Mouse (Mus musculus): ENCODE measurements around the gene Hfe. TPM values are rescaled to one million over a fixed set of nuclear protein-coding genes. Genes with fewer than 3 reads are reported as not detected.
"Not testable (repeated sequence)": the region's sequence is repeated elsewhere in the genome, so short reads cannot be mapped to it uniquely, and the experiment has no call there.

Gene Hfe
- total and polyA plus RNA-seq, 2 experiments from 2014 or later: 3.2 to 8.6 TPM

- no peaks in the 10 kb centered on the region for H3K36me3 ChIP-seq (ENCODE audit: insufficient read depth, low read length)
- H3K27me3 ChIP-seq (ENCODE audit: insufficient read depth, low read length): no peaks in the 10 kb centered on the region
- ATAC-seq: no peak
- no peak for DNase-seq (ENCODE audit: low spot score)
- TF ChIP-seq CTCF (IDR thresholded peaks at IDR 0.05; ENCODE audit: low read depth): no peak
- no peak overlapping the region for H3K9ac ChIP-seq (replicated peaks; ENCODE audit: low read length)
- no peak overlapping the region for H3K4me3 ChIP-seq (ENCODE audit: low read length)
- no peaks in the 10 kb centered on the region for H3K9me3 ChIP-seq (ENCODE audit: low read length)
- H3K4me1 ChIP-seq (ENCODE audit: insufficient read depth, low read length): no peaks in the 10 kb centered on the region
- H3K27ac ChIP-seq: no peak overlapping the region
- WGBS: 49% methylated on average over 8 of the region's 8 CpGs
- no peak overlapping the region for H3K4me2 ChIP-seq (ENCODE audit: low read depth, low read length)
Measured at GRCm38 (mm10) chr13:23730479-23730878, 19.8 kb upstream of the Hfe start.

GRCm38 (mm10) chr13:23729706-23730105 is 19.1 kb upstream of the Hfe start:
- 92% methylated on average over 5 of the region's 5 CpGs for WGBS
- no peak for ATAC-seq
- TF ChIP-seq CTCF (IDR thresholded peaks at IDR 0.05; ENCODE audit: low read depth): no peak
- H3K4me1 ChIP-seq (ENCODE audit: insufficient read depth, low read length): no peaks in the 10 kb centered on the region
- H3K27ac ChIP-seq: no peak overlapping the region
- no peak overlapping the region for H3K4me2 ChIP-seq (ENCODE audit: low read depth, low read length)
- no peak overlapping the region for H3K4me3 ChIP-seq (ENCODE audit: low read length)
- no peak for DNase-seq (ENCODE audit: low spot score)
- no peaks in the 10 kb centered on the region for H3K36me3 ChIP-seq (ENCODE audit: insufficient read depth, low read length)
- H3K27me3 ChIP-seq (ENCODE audit: insufficient read depth, low read length): no peaks in the 10 kb centered on the region
- H3K9me3 ChIP-seq (ENCODE audit: low read length): no peaks in the 10 kb centered on the region
- no peak overlapping the region for H3K9ac ChIP-seq (replicated peaks; ENCODE audit: low read length)

- no peak for DNase-seq (ENCODE audit: low spot score)
- Histone ChIP-seq H3K36me3 (ENCODE audit: insufficient read depth, low read length) (no peaks in the 10 kb centered on the region), H3K4me3 (ENCODE audit: low read length) (no peak overlapping the region), H3K4me1 (ENCODE audit: insufficient read depth, low read length) (no peaks in the 10 kb centered on the region), H3K9ac (replicated peaks; ENCODE audit: low read length) (no peak overlapping the region), H3K27me3 (ENCODE audit: insufficient read depth, low read length) (no peaks in the 10 kb centered on the region), H3K27ac (no peak overlapping the region), H3K4me2 (ENCODE audit: low read depth, low read length) (no peak overlapping the region), H3K9me3 (ENCODE audit: low read length) (no peaks in the 10 kb centered on the region)
- no peak for TF ChIP-seq CTCF (IDR thresholded peaks at IDR 0.05; ENCODE audit: low read depth)
- ATAC-seq: no peak
- WGBS: 91% methylated on average over 9 of the region's 9 CpGs
Measured at GRCm38 (mm10) chr13:23729192-23729525, 18.5 kb upstream of the Hfe start.

GRCm38 (mm10) chr13:23728472-23729191 is 18.0 kb upstream of the Hfe start:
- no peak for TF ChIP-seq CTCF (IDR thresholded peaks at IDR 0.05; ENCODE audit: low read depth)

GRCm38 (mm10) chr13:23725213-23725612 is 14.6 kb upstream of the Hfe start:
- H3K27me3 ChIP-seq (ENCODE audit: insufficient read depth, low read length): no peaks in the 10 kb centered on the region
- no peaks in the 10 kb centered on the region for H3K36me3 ChIP-seq (ENCODE audit: insufficient read depth, low read length)
- ATAC-seq (no peak), DNase-seq (ENCODE audit: low spot score) (no peak)
- H3K4me3 ChIP-seq (ENCODE audit: low read length): no peak overlapping the region
- WGBS: 36% methylated on average over 1 of the region's 1 CpGs
- H3K27ac ChIP-seq: no peak overlapping the region
- H3K4me2 ChIP-seq (ENCODE audit: low read depth, low read length): no peak overlapping the region
- no peak for TF ChIP-seq CTCF (IDR thresholded peaks at IDR 0.05; ENCODE audit: low read depth)
- H3K9ac ChIP-seq (replicated peaks; ENCODE audit: low read length): no peak overlapping the region
- no peaks in the 10 kb centered on the region for H3K4me1 ChIP-seq (ENCODE audit: insufficient read depth, low read length)
- H3K9me3 ChIP-seq (ENCODE audit: low read length): no peaks in the 10 kb centered on the region

More at GRCm38 (mm10) chr13:23728472-23729191, 18.0 kb upstream of the Hfe start:
- no peak for DNase-seq (ENCODE audit: low spot score)
- Histone ChIP-seq H3K9me3 (ENCODE audit: low read length) (no peaks in the 10 kb centered on the region), H3K9ac (replicated peaks; ENCODE audit: low read length) (no peak overlapping the region), H3K4me1 (ENCODE audit: insufficient read depth, low read length) (no peaks in the 10 kb centered on the region), H3K4me3 (ENCODE audit: low read length) (no peak overlapping the region), H3K36me3 (ENCODE audit: insufficient read depth, low read length) (no peaks in the 10 kb centered on the region), H3K27ac (no peak overlapping the region), H3K27me3 (ENCODE audit: insufficient read depth, low read length) (no peaks in the 10 kb centered on the region), H3K4me2 (ENCODE audit: low read depth, low read length) (no peak overlapping the region)
- 71% methylated on average over 18 of the region's 18 CpGs for WGBS
- no peak for ATAC-seq

- ATAC-seq (no peak), DNase-seq (ENCODE audit: low spot score) (no peak)
- Histone ChIP-seq H3K36me3 (ENCODE audit: insufficient read depth, low read length) (no peaks in the 10 kb centered on the region), H3K27ac (no peak overlapping the region), H3K4me3 (ENCODE audit: low read length) (no peak overlapping the region), H3K9me3 (ENCODE audit: low read length) (no peaks in the 10 kb centered on the region), H3K9ac (replicated peaks; ENCODE audit: low read length) (no peak overlapping the region), H3K4me1 (ENCODE audit: insufficient read depth, low read length) (no peaks in the 10 kb centered on the region), H3K4me2 (ENCODE audit: low read depth, low read length) (no peak overlapping the region), H3K27me3 (ENCODE audit: insufficient read depth, low read length) (no peaks in the 10 kb centered on the region)
- 67% methylated on average over 4 of the region's 4 CpGs for WGBS
- no peak for TF ChIP-seq CTCF (IDR thresholded peaks at IDR 0.05; ENCODE audit: low read depth)
Measured at GRCm38 (mm10) chr13:23724239-23724638, 13.6 kb upstream of the Hfe start.

- H3K4me1 ChIP-seq (ENCODE audit: insufficient read depth, low read length); H3K36me3 ChIP-seq (ENCODE audit: insufficient read depth, low read length); H3K27ac ChIP-seq; H3K27me3 ChIP-seq (ENCODE audit: insufficient read depth, low read length); H3K4me3 ChIP-seq (ENCODE audit: low read length); ATAC-seq; DNase-seq (ENCODE audit: low spot score); H3K4me2 ChIP-seq (ENCODE audit: low read depth, low read length); H3K9ac ChIP-seq (replicated peaks; ENCODE audit: low read length); H3K9me3 ChIP-seq (ENCODE audit: low read length): not testable (repeated sequence)
- WGBS: 13% methylated on average over 2 of the region's 2 CpGs
Measured at GRCm38 (mm10) chr13:23717593-23718245, 7.1 kb upstream of the Hfe start.
